Mouse (Mus musculus) hindbrain, embryonic 10.5 days (tissue): ENCODE data around the gene Chchd3. TPM values are rescaled to one million over a fixed set of nuclear protein-coding genes. Genes with fewer than 3 reads are reported as not detected.

Experiments
- DNase-seq: peaks from one replicate; pipeline ENCODE4 v3.0.0-alpha.2; 2017; ENCODE audit warnings: low spot score
- H3K27ac ChIP-seq: fragments of 300-500 bp; sonication (generic); 2 replicates; pipeline ENCODE4 v1.5.1; 2016; ENCODE audit warnings: mild to moderate bottlenecking, moderate library complexity
- H3K27me3 ChIP-seq: fragments of 300-500 bp; sonication (generic); 2 replicates; pipeline ENCODE4 v1.6.1; 2016; ENCODE audit warnings: mild to moderate bottlenecking; ENCODE audit not compliant: poor library complexity, insufficient read depth, severe bottlenecking
- H3K36me3 ChIP-seq: fragments of 300-500 bp; sonication (generic); 2 replicates; pipeline ENCODE4 v1.6.1; 2016; ENCODE audit warnings: mild to moderate bottlenecking, moderate library complexity
- H3K4me1 ChIP-seq: fragments of 300-500 bp; sonication (generic); replicated peaks from 2 replicates; pipeline ENCODE4 v1.6.1; 2016; ENCODE audit warnings: mild to moderate bottlenecking
- H3K4me3 ChIP-seq: fragments of 300-500 bp; sonication (generic); 2 replicates; pipeline ENCODE4 v1.5.1; 2016; ENCODE audit warnings: mild to moderate bottlenecking, moderate library complexity
- H3K9me3 ChIP-seq: fragments of 300-500 bp; sonication (generic); 2 replicates; pipeline ENCODE4 v1.6.1; 2016; ENCODE audit warnings: mild to moderate bottlenecking, moderate library complexity
- WGBS: fragments of 180-500 bp; shearing (Covaris S2); methylation state at CpG from one replicate; pipeline ENCODE4 v1.1.7; 2016; 5-methylcytosine and 5-hydroxymethylcytosine counted together
- polyA plus RNA-seq: library from polyadenylated mRNA; unstranded; fragments of >200 nt; fragmentation: Nextera tagmentation; extraction: Ambion mirVana; gene quantifications from 2 replicates; pipeline ENCODE4 v1.2.1, GENCODE M21; 2016

The Chchd3 gene
- polyA plus RNA-seq, 1 experiment from 2014 or later, result 131 TPM

GRCm38 (mm10) chr6:32894100-32894499 lies 166.0 kb downstream of the Chchd3 start:
- Histone ChIP-seq H3K36me3 (no peaks in the 10 kb centered on the region), H3K27ac (no peak overlapping the region), H3K27me3 (no peaks in the 10 kb centered on the region), H3K4me1 (no peaks in the 10 kb centered on the region), H3K4me3 (no peak overlapping the region), H3K9me3 (no peaks in the 10 kb centered on the region)
- WGBS, result 82% methylated on average over 2 of the region's 2 CpGs
- no peak for DNase-seq

- H3K4me1 ChIP-seq, result no peaks in the 10 kb centered on the region
- no peaks in the 10 kb centered on the region for H3K9me3 ChIP-seq
- H3K27ac ChIP-seq, result no peak overlapping the region
- H3K4me3 ChIP-seq, result no peak overlapping the region
- no peaks in the 10 kb centered on the region for H3K36me3 ChIP-seq
- DNase-seq, result no peak
- no peaks in the 10 kb centered on the region for H3K27me3 ChIP-seq
- 98% methylated on average over 4 of the region's 4 CpGs for WGBS
Observed at GRCm38 (mm10) chr6:32890726-32891125, 169.3 kb downstream of the Chchd3 start.

- WGBS, result 79% methylated on average over 4 of the region's 4 CpGs
- Histone ChIP-seq H3K4me1 (no peaks in the 10 kb centered on the region), H3K4me3 (no peak overlapping the region), H3K27me3 (no peaks in the 10 kb centered on the region), H3K9me3 (no peaks in the 10 kb centered on the region), H3K36me3 (no peaks in the 10 kb centered on the region), H3K27ac (no peak overlapping the region)
- no peak for DNase-seq
Observed at GRCm38 (mm10) chr6:32888894-32889529, 171.0 kb downstream of the Chchd3 start.

GRCm38 (mm10) chr6:32878586-32878985 lies 181.5 kb downstream of the Chchd3 start:
- WGBS, result 88% methylated on average over 5 of the region's 5 CpGs
- Histone ChIP-seq H3K4me3 (no peak overlapping the region), H3K27ac (no peak overlapping the region), H3K9me3 (no peaks in the 10 kb centered on the region), H3K36me3 (no peaks in the 10 kb centered on the region), H3K4me1 (peaks cover 18% of the 10 kb centered on the region), H3K27me3 (no peaks in the 10 kb centered on the region)
- DNase-seq, result no peak

- H3K36me3 ChIP-seq, result peaks cover 8% of the 10 kb centered on the region; the same call in 1 of the 2 replicates
- no peak overlapping the region; the same call in 1 of the 2 replicates for H3K27ac ChIP-seq
- WGBS, result 32% methylated on average over 3 of the region's 3 CpGs
Observed at GRCm38 (mm10) chr6:32874176-32874575, 185.9 kb downstream of the Chchd3 start.

GRCm38 (mm10) chr6:32872805-32873204 lies 187.3 kb downstream of the Chchd3 start:
- 92% methylated on average over 2 of the region's 2 CpGs for WGBS
- Histone ChIP-seq H3K4me3 (no peak overlapping the region), H3K27me3 (no peaks in the 10 kb centered on the region), H3K36me3 (peaks cover 12% of the 10 kb centered on the region; the same call in 1 of the 2 replicates), H3K9me3 (no peaks in the 10 kb centered on the region), H3K27ac (no peak overlapping the region), H3K4me1 (peaks cover 20% of the 10 kb centered on the region)
- no peak for DNase-seq

More at GRCm38 (mm10) chr6:32874176-32874575, 185.9 kb downstream of the Chchd3 start:
- no peaks in the 10 kb centered on the region for H3K9me3 ChIP-seq
- peak; percentile 18 for DNase-seq
- no peaks in the 10 kb centered on the region for H3K27me3 ChIP-seq
- H3K4me1 ChIP-seq, result peaks cover 20% of the 10 kb centered on the region
- no peak overlapping the region for H3K4me3 ChIP-seq

GRCm38 (mm10) chr6:32850960-32851359 lies 209.1 kb downstream of the Chchd3 start:
- Histone ChIP-seq H3K4me3 (no peak overlapping the region), H3K9me3 (no peaks in the 10 kb centered on the region), H3K27ac (no peak overlapping the region), H3K27me3 (no peaks in the 10 kb centered on the region), H3K4me1 (peaks cover 16% of the 10 kb centered on the region), H3K36me3 (no peaks in the 10 kb centered on the region)
- WGBS, result 93% methylated on average over 4 of the region's 4 CpGs
- no peak for DNase-seq

- WGBS, result 94% methylated on average over 7 of the region's 7 CpGs
- H3K4me1 ChIP-seq, result peaks cover 17% of the 10 kb centered on the region
- no peak for DNase-seq
- H3K27me3 ChIP-seq, result no peaks in the 10 kb centered on the region
- no peaks in the 10 kb centered on the region for H3K36me3 ChIP-seq
- no peaks in the 10 kb centered on the region for H3K9me3 ChIP-seq
- H3K27ac ChIP-seq, result no peak overlapping the region
- no peak overlapping the region for H3K4me3 ChIP-seq
Observed at GRCm38 (mm10) chr6:32848974-32849373, 211.1 kb downstream of the Chchd3 start.

- Histone ChIP-seq H3K4me3 (no peak overlapping the region), H3K4me1 (0 out of 2 replicates have a peak, but pooled peaks cover 4% of the 10 kb centered on the region), H3K9me3 (no peaks in the 10 kb centered on the region), H3K27me3 (no peaks in the 10 kb centered on the region), H3K27ac (no peak overlapping the region), H3K36me3 (no peaks in the 10 kb centered on the region)
- DNase-seq, result no peak
- WGBS, result 55% methylated on average over 1 of the region's 1 CpGs
Observed at GRCm38 (mm10) chr6:32845463-32845862, 214.6 kb downstream of the Chchd3 start.

GRCm38 (mm10) chr6:32837939-32838301 lies 222.1 kb downstream of the Chchd3 start:
- no peak overlapping the region for H3K27ac ChIP-seq
- no peak for DNase-seq
- peaks cover 6% of the 10 kb centered on the region for H3K9me3 ChIP-seq
- H3K36me3 ChIP-seq, result peaks cover 13% of the 10 kb centered on the region
- 92% methylated on average over 2 of the region's 2 CpGs for WGBS
- H3K27me3 ChIP-seq, result no peaks in the 10 kb centered on the region
- peaks cover 7% of the 10 kb centered on the region for H3K4me1 ChIP-seq
- H3K4me3 ChIP-seq, result no peak overlapping the region

GRCm38 (mm10) chr6:32837165-32837938 lies 222.7 kb downstream of the Chchd3 start:
- no peak overlapping the region for H3K4me3 ChIP-seq
- H3K4me1 ChIP-seq, result peaks cover 7% of the 10 kb centered on the region
- H3K27ac ChIP-seq, result no peak overlapping the region
- DNase-seq, result no peak
- H3K36me3 ChIP-seq, result peaks cover 13% of the 10 kb centered on the region
- H3K9me3 ChIP-seq, result peaks cover 6% of the 10 kb centered on the region
- H3K27me3 ChIP-seq, result no peaks in the 10 kb centered on the region
- WGBS, result 66% methylated on average over 7 of the region's 7 CpGs

GRCm38 (mm10) chr6:32823856-32824620 lies 236.0 kb downstream of the Chchd3 start:
- no peaks in the 10 kb centered on the region for H3K4me1 ChIP-seq
- H3K27me3 ChIP-seq, result no peaks in the 10 kb centered on the region
- DNase-seq, result no peak
- no peaks in the 10 kb centered on the region; the same call in 1 of the 2 replicates for H3K36me3 ChIP-seq
- 90% methylated on average over 12 of the region's 12 CpGs for WGBS
- H3K27ac ChIP-seq, result no peak overlapping the region
- H3K4me3 ChIP-seq, result no peak overlapping the region
- no peaks in the 10 kb centered on the region for H3K9me3 ChIP-seq

GRCm38 (mm10) chr6:32818961-32819360 lies 241.1 kb downstream of the Chchd3 start:
- H3K4me1 ChIP-seq, result no peaks in the 10 kb centered on the region

More at GRCm38 (mm10) chr6:32818961-32819360, 241.1 kb downstream of the Chchd3 start:
- no peak for DNase-seq
- Histone ChIP-seq H3K9me3 (no peaks in the 10 kb centered on the region), H3K27ac (no peak overlapping the region), H3K27me3 (no peaks in the 10 kb centered on the region), H3K36me3 (0 out of 2 replicates have a peak, but pooled peaks cover 5% of the 10 kb centered on the region), H3K4me3 (no peak overlapping the region)
- WGBS, result 81% methylated on average over 4 of the region's 4 CpGs
